Mouse (Mus musculus): ENCODE data around the gene Mad1l1. TPM values are rescaled to one million over a fixed set of nuclear protein-coding genes. Genes with fewer than 3 reads are reported as not detected.
A peak's percentile ranks its signal among the peaks of the same experiment; 100 is the strongest.

Mad1l1 gene
- total and polyA plus RNA-seq, 2 experiments = 6.7 to 14.4 TPM

DNA sequence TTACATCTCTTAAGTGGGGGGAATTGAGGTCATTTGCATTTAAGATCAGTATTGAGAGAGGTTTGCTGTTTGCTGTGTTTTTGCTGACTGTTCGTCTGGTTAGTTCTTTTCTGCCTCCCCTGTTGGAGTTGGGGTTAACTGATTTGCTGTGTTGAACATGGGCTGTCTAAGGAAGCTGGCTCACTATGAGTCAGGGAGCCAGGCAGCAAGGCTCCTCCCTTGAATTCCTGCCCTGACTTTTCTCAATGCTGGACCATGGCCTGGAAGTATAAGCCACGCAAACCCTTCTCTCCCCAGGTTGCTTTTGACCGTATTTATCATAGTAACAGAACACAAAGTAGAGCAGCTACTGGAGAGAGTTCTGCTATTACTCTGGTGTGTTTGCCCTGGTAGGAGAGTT lies 329.8 kb downstream of the Mad1l1 start:
- no peak for DNase-seq (ENCODE audit: extremely low read depth, low read depth, low spot score)

GRCm38 (mm10) chr5:139985073-139985746 lies 336.1 kb downstream of the Mad1l1 start:
- Histone ChIP-seq H3K9ac (ENCODE audit: low read depth, low read length) (no peak overlapping the region), H3K27me3 (ENCODE audit: control insufficient read depth, insufficient read depth, low read length) (no peaks in the 10 kb centered on the region), H3K36me3 (ENCODE audit: control insufficient read depth, insufficient read depth, low read length) (no peaks in the 10 kb centered on the region), H3K27ac (replicated peaks; ENCODE audit: insufficient read depth, low read depth, low read length) (no peak overlapping the region), H3K79me2 (ENCODE audit: control insufficient read depth, insufficient read depth, low read length) (no peaks in the 10 kb centered on the region), H3K4me3 (ENCODE audit: insufficient read depth, low read depth, low read length) (no peak overlapping the region), H3K4me1 (ENCODE audit: control insufficient read depth, insufficient read depth, low read length) (no peaks in the 10 kb centered on the region)
- TF ChIP-seq CTCF (IDR thresholded peaks at IDR 0.05; ENCODE audit: low read depth, low read length) (peak; percentile 7; the same call in 1 of the 2 replicates), POLR2A (IDR thresholded peaks at IDR 0.05; ENCODE audit: extremely low read depth, insufficient read depth, low read length) (no peak)
- 38% methylated on average over 18 of the region's 18 CpGs for WGBS
- peak; percentile 5 for DNase-seq (ENCODE audit: extremely low read depth, low read depth, low spot score)

More for the DNA sequence above, 329.8 kb downstream of the Mad1l1 start:
- Histone ChIP-seq H3K4me3 (ENCODE audit: insufficient read depth, low read depth, low read length) (no peak overlapping the region), H3K4me1 (ENCODE audit: control insufficient read depth, insufficient read depth, low read length) (no peaks in the 10 kb centered on the region), H3K9ac (ENCODE audit: low read depth, low read length) (no peak overlapping the region), H3K27me3 (ENCODE audit: control insufficient read depth, insufficient read depth, low read length) (no peaks in the 10 kb centered on the region), H3K27ac (replicated peaks; ENCODE audit: insufficient read depth, low read depth, low read length) (no peak overlapping the region), H3K79me2 (ENCODE audit: control insufficient read depth, insufficient read depth, low read length) (no peaks in the 10 kb centered on the region), H3K36me3 (ENCODE audit: control insufficient read depth, insufficient read depth, low read length) (no peaks in the 10 kb centered on the region)
- TF ChIP-seq CTCF (IDR thresholded peaks at IDR 0.05; ENCODE audit: low read depth, low read length) (no peak), POLR2A (IDR thresholded peaks at IDR 0.05; ENCODE audit: extremely low read depth, insufficient read depth, low read length) (no peak)
- 89% methylated on average over 3 of the region's 3 CpGs for WGBS

DNA sequence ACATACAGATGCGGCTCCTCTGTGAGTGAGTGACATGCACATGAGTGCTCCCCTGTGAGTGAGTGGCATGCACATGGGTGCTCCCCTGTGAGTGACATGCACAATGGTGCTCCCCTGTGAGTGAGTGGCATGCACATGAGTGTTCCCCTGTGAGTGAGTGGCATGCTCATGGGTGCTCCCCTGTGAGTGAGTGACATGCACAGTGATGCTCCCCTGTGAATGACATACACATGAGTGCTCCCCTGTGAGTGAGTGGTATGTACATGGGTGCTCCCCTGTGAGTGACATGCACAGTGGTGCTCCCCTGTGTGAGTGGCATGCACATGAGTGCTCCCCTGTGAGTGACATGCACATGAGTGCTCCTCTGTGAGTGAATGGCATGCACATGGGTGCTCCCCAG lies 339.4 kb downstream of the Mad1l1 start:
- 0 out of 2 replicates have a peak, but pooled peaks cover 3% of the 10 kb centered on the region for H3K27me3 ChIP-seq (ENCODE audit: control insufficient read depth, insufficient read depth, low read length)
- H3K4me3 ChIP-seq (ENCODE audit: insufficient read depth, low read depth, low read length) = no peak overlapping the region
- H3K9ac ChIP-seq (ENCODE audit: low read depth, low read length) = no peak overlapping the region
- TF ChIP-seq CTCF (IDR thresholded peaks at IDR 0.05; ENCODE audit: low read depth, low read length) = no peak
- no peak for TF ChIP-seq POLR2A (IDR thresholded peaks at IDR 0.05; ENCODE audit: extremely low read depth, insufficient read depth, low read length)
- no peak overlapping the region for H3K27ac ChIP-seq (replicated peaks; ENCODE audit: insufficient read depth, low read depth, low read length)
- 100% methylated on average over 1 of the region's 1 CpGs for WGBS
- H3K4me1 ChIP-seq (ENCODE audit: control insufficient read depth, insufficient read depth, low read length) = no peaks in the 10 kb centered on the region
- no peaks in the 10 kb centered on the region for H3K36me3 ChIP-seq (ENCODE audit: control insufficient read depth, insufficient read depth, low read length)
- no peak for DNase-seq (ENCODE audit: extremely low read depth, low read depth, low spot score)
- no peaks in the 10 kb centered on the region for H3K79me2 ChIP-seq (ENCODE audit: control insufficient read depth, insufficient read depth, low read length)

GRCm38 (mm10) chr5:139979371-139979770 lies 342.0 kb downstream of the Mad1l1 start:
- 84% methylated on average over 9 of the region's 9 CpGs for WGBS
- Histone ChIP-seq H3K4me1 (ENCODE audit: control insufficient read depth, insufficient read depth, low read length) (no peaks in the 10 kb centered on the region), H3K27me3 (ENCODE audit: control insufficient read depth, insufficient read depth, low read length) (0 out of 2 replicates have a peak, but pooled peaks cover 3% of the 10 kb centered on the region), H3K27ac (replicated peaks; ENCODE audit: insufficient read depth, low read depth, low read length) (no peak overlapping the region), H3K4me3 (ENCODE audit: insufficient read depth, low read depth, low read length) (no peak overlapping the region), H3K36me3 (ENCODE audit: control insufficient read depth, insufficient read depth, low read length) (no peaks in the 10 kb centered on the region), H3K79me2 (ENCODE audit: control insufficient read depth, insufficient read depth, low read length) (no peaks in the 10 kb centered on the region), H3K9ac (ENCODE audit: low read depth, low read length) (no peak overlapping the region)
- no peak for TF ChIP-seq POLR2A (IDR thresholded peaks at IDR 0.05; ENCODE audit: extremely low read depth, insufficient read depth, low read length)
- no peak for TF ChIP-seq CTCF (IDR thresholded peaks at IDR 0.05; ENCODE audit: low read depth, low read length)
- DNase-seq (ENCODE audit: extremely low read depth, low read depth, low spot score) = no peak

- H3K27ac ChIP-seq (replicated peaks; ENCODE audit: insufficient read depth, low read depth, low read length) = no peak overlapping the region
- no peaks in the 10 kb centered on the region for H3K79me2 ChIP-seq (ENCODE audit: control insufficient read depth, insufficient read depth, low read length)
- DNase-seq (ENCODE audit: extremely low read depth, low read depth, low spot score) = no peak
- no peak for TF ChIP-seq CTCF (IDR thresholded peaks at IDR 0.05; ENCODE audit: low read depth, low read length)
- TF ChIP-seq POLR2A (IDR thresholded peaks at IDR 0.05; ENCODE audit: extremely low read depth, insufficient read depth, low read length) = no peak
- H3K4me1 ChIP-seq (ENCODE audit: control insufficient read depth, insufficient read depth, low read length) = no peaks in the 10 kb centered on the region
- H3K4me3 ChIP-seq (ENCODE audit: insufficient read depth, low read depth, low read length) = no peak overlapping the region
- no peaks in the 10 kb centered on the region for H3K36me3 ChIP-seq (ENCODE audit: control insufficient read depth, insufficient read depth, low read length)
- 6% methylated on average over 13 of the region's 13 CpGs for WGBS
- 0 out of 2 replicates have a peak, but pooled peaks cover 3% of the 10 kb centered on the region for H3K27me3 ChIP-seq (ENCODE audit: control insufficient read depth, insufficient read depth, low read length)
- no peak overlapping the region for H3K9ac ChIP-seq (ENCODE audit: low read depth, low read length)
Measured at GRCm38 (mm10) chr5:139978525-139979276, 342.7 kb downstream of the Mad1l1 start.

Measured in liver, adult 2 months (tissue).